Mouse (Mus musculus) intestine, postnatal 0 days (tissue): ENCODE data around the gene Disp3. TPM values are rescaled to one million over a fixed set of nuclear protein-coding genes. Genes with fewer than 3 reads are reported as not detected.

Experiments used
- ATAC-seq: fragments of 200-750 bp; cut with Nextera tagmentation; 2 replicates; pipeline ENCODE4 v1.8.0; 2017; ENCODE audit warnings: mild to moderate bottlenecking, moderate TSS enrichment, moderate library complexity
- H3K27ac ChIP-seq: fragments of 300-500 bp; sonication (generic); 2 replicates; pipeline ENCODE4 v1.5.1; 2014; ENCODE audit warnings: mild to moderate bottlenecking, low read depth, low read length, moderate library complexity
- H3K27me3 ChIP-seq: fragments of 300-500 bp; sonication (generic); replicated peaks from 2 replicates; pipeline ENCODE4 v1.6.1; 2014; ENCODE audit warnings: low read length, mixed read lengths; ENCODE audit not compliant: control insufficient read depth, insufficient read depth
- H3K36me3 ChIP-seq: fragments of 300-500 bp; sonication (generic); 2 replicates; pipeline ENCODE4 v1.6.1; 2014; ENCODE audit warnings: mild to moderate bottlenecking, moderate library complexity; ENCODE audit not compliant: control insufficient read depth, insufficient read depth
- H3K4me1 ChIP-seq: fragments of 300-500 bp; sonication (generic); replicated peaks from 2 replicates; pipeline ENCODE4 v1.6.1; 2014; ENCODE audit warnings: antibody characterized with exemption, low read length, mixed read lengths; ENCODE audit not compliant: control insufficient read depth, insufficient read depth
- H3K4me2 ChIP-seq: fragments of 300-500 bp; sonication (generic); replicated peaks from 2 replicates; pipeline ENCODE4 v1.6.1; 2014; ENCODE audit warnings: low read depth, mild to moderate bottlenecking, moderate library complexity
- H3K4me3 ChIP-seq: fragments of 300-500 bp; sonication (generic); 2 replicates; pipeline ENCODE4 v1.5.1; 2014; ENCODE audit warnings: low read depth, low read length
- H3K9ac ChIP-seq: fragments of 300-500 bp; sonication (generic); 2 replicates; pipeline ENCODE4 v1.6.1; 2014; ENCODE audit warnings: mild to moderate bottlenecking, low read depth, low read length
- H3K9me3 ChIP-seq: fragments of 300-500 bp; sonication (generic); 2 replicates; pipeline ENCODE4 v1.6.1; 2016; ENCODE audit warnings: mixed run types; ENCODE audit not compliant: control insufficient read depth
- CTCF ChIP-seq: sonication (generic); IDR thresholded peaks from 2 replicates; pipeline ENCODE4 v1.5.1; 2016; ENCODE audit warnings: low read depth, mild to moderate bottlenecking, control low read depth, antibody characterized with exemption, moderate library complexity
- WGBS: fragments of 180-500 bp; shearing (Covaris S2); extraction: QIAGEN DNeasy Blood & Tissue Kit; methylation state at CpG from one replicate; pipeline ENCODE4 v1.1.7; 2014; 5-methylcytosine and 5-hydroxymethylcytosine counted together
- polyA plus RNA-seq: library from polyadenylated mRNA; unstranded; fragments of >200 nt; fragmentation: Nextera tagmentation; extraction: Ambion mirVana; gene quantifications from 2 replicates; pipeline ENCODE4 v1.2.1, GENCODE M21; 2015

Disp3 gene
- polyA plus RNA-seq, 1 experiment from 2014 or later = 0.04 TPM

- 83% methylated on average over 6 of the region's 6 CpGs for WGBS
- no peak overlapping the region for H3K4me2 ChIP-seq
- H3K9me3 ChIP-seq = no peaks in the 10 kb centered on the region
- H3K27ac ChIP-seq = no peak overlapping the region
- H3K9ac ChIP-seq = no peak overlapping the region
- H3K4me1 ChIP-seq = no peaks in the 10 kb centered on the region
- 0 out of 2 replicates have a peak, but pooled peaks cover 6% of the 10 kb centered on the region for H3K27me3 ChIP-seq
- no peak for ATAC-seq
- no peaks in the 10 kb centered on the region for H3K36me3 ChIP-seq
- H3K4me3 ChIP-seq = no peak overlapping the region
- no peak for TF ChIP-seq CTCF
Observed at GRCm38 (mm10) chr4:148266973-148267507, 20.7 kb downstream of the Disp3 start.

GRCm38 (mm10) chr4:148259941-148260340 lies 27.8 kb downstream of the Disp3 start:
- Histone ChIP-seq H3K36me3 (no peaks in the 10 kb centered on the region), H3K27ac (no peak overlapping the region), H3K9ac (no peak overlapping the region), H3K27me3 (no peaks in the 10 kb centered on the region), H3K4me1 (no peaks in the 10 kb centered on the region), H3K9me3 (no peaks in the 10 kb centered on the region), H3K4me2 (no peak overlapping the region), H3K4me3 (no peak overlapping the region)
- WGBS = 90% methylated on average over 4 of the region's 4 CpGs
- no peak for TF ChIP-seq CTCF
- ATAC-seq = 0 out of 2 replicates have a peak, but pooled peaks have one; percentile 25

- Histone ChIP-seq H3K4me2 (no peak overlapping the region), H3K4me1 (no peaks in the 10 kb centered on the region), H3K27ac (no peak overlapping the region), H3K9me3 (no peaks in the 10 kb centered on the region), H3K4me3 (no peak overlapping the region), H3K9ac (no peak overlapping the region), H3K27me3 (no peaks in the 10 kb centered on the region), H3K36me3 (no peaks in the 10 kb centered on the region)
- 40% methylated on average over 10 of the region's 10 CpGs for WGBS
- peak; percentile 41 for TF ChIP-seq CTCF
- ATAC-seq = no peak
Observed at GRCm38 (mm10) chr4:148249341-148249740, 38.4 kb downstream of the Disp3 start.

- Histone ChIP-seq H3K27ac (no peak overlapping the region), H3K9me3 (no peaks in the 10 kb centered on the region), H3K4me3 (no peak overlapping the region), H3K4me2 (no peak overlapping the region), H3K9ac (no peak overlapping the region), H3K36me3 (no peaks in the 10 kb centered on the region), H3K27me3 (no peaks in the 10 kb centered on the region), H3K4me1 (no peaks in the 10 kb centered on the region)
- TF ChIP-seq CTCF = no peak
- ATAC-seq = no peak
- WGBS = 78% methylated on average over 9 of the region's 9 CpGs
Observed at GRCm38 (mm10) chr4:148240387-148240786, 47.4 kb downstream of the Disp3 start.

GRCm38 (mm10) chr4:148239474-148240130 lies 48.2 kb downstream of the Disp3 start:
- TF ChIP-seq CTCF = no peak
- no peaks in the 10 kb centered on the region for H3K9me3 ChIP-seq
- H3K27me3 ChIP-seq = no peaks in the 10 kb centered on the region
- H3K36me3 ChIP-seq = no peaks in the 10 kb centered on the region
- no peaks in the 10 kb centered on the region for H3K4me1 ChIP-seq
- no peak for ATAC-seq
- 88% methylated on average over 10 of the region's 10 CpGs for WGBS
- H3K4me2 ChIP-seq = no peak overlapping the region
- no peak overlapping the region for H3K4me3 ChIP-seq
- no peak overlapping the region for H3K9ac ChIP-seq
- H3K27ac ChIP-seq = no peak overlapping the region

GRCm38 (mm10) chr4:148238919-148239318 lies 48.8 kb downstream of the Disp3 start:
- WGBS = 51% methylated on average over 6 of the region's 6 CpGs
- no peaks in the 10 kb centered on the region for H3K4me1 ChIP-seq
- TF ChIP-seq CTCF = no peak
- H3K4me3 ChIP-seq = no peak overlapping the region
- no peak for ATAC-seq
- no peak overlapping the region for H3K9ac ChIP-seq
- no peaks in the 10 kb centered on the region for H3K9me3 ChIP-seq
- H3K4me2 ChIP-seq = no peak overlapping the region
- H3K27ac ChIP-seq = no peak overlapping the region
- no peaks in the 10 kb centered on the region for H3K27me3 ChIP-seq
- no peaks in the 10 kb centered on the region for H3K36me3 ChIP-seq
